Mouse (Mus musculus): ENCODE results near the gene Pskh1. TPM values are rescaled to one million over a fixed set of nuclear protein-coding genes. Genes with fewer than 3 reads are reported as not detected.

Pskh1 gene
- total and polyA plus RNA-seq, 3 experiments = 12.9 to 26.2 TPM; not detected in 1

DNA sequence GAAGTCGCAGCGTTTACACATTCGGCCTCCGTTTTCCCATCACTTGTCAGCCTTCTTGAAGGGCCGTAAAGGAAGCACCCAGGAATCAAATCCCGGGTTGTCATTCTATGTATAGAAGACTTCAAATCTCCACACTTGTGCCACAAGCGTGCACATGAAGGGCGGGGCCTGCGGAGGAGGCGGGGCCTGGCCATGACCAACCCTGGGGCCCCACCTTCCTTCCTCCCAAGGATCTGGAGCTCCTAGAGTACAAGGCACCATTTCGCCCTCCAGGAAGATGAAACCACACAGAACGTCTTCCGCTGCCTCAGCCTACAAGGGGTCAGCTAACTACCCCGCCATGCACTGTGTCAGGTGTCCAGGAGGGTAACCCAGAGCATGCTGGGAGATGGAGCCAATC lies 60.9 kb downstream of the Pskh1 start:
- H3K4me1 ChIP-seq (ENCODE audit: control insufficient read depth in 1 of 2, insufficient read depth in 2 of 2, low read length in 2 of 2) = peaks cover 3 to 23% of the 10 kb centered on the region in 2 experiments; a peak in 3 of 4 replicates
- H3K9ac ChIP-seq (ENCODE audit: control insufficient read depth, low read depth, low read length, poor library complexity, severe bottlenecking) = no peak overlapping the region
- no peak for TF ChIP-seq MEF2A (IDR thresholded peaks at IDR 0.05; ENCODE audit: extremely low read depth, insufficient replicate concordance, low read depth, low read length, poor library complexity, severe bottlenecking)
- TF ChIP-seq POLR2AphosphoS2 (IDR thresholded peaks at IDR 0.05; ENCODE audit: low read length) = no peak
- no peak for TF ChIP-seq USF2 (IDR thresholded peaks at IDR 0.05; ENCODE audit: borderline replicate concordance in 1 of 2, insufficient read depth in 1 of 2, low read depth in 1 of 2, low read length in 2 of 2)
- TF ChIP-seq TBP (IDR thresholded peaks at IDR 0.05; ENCODE audit: low read depth, low read length) = no peak
- TF ChIP-seq MAZ (IDR thresholded peaks at IDR 0.05; ENCODE audit: low read depth, low read length) = no peak
- TF ChIP-seq RAD21 (IDR thresholded peaks at IDR 0.05; ENCODE audit: low read depth, low read length) = no peak
- TF ChIP-seq MYC (IDR thresholded peaks at IDR 0.05; ENCODE audit: low read depth, low read length) = no peak
- no peak for TF ChIP-seq UBTF (IDR thresholded peaks at IDR 0.05; ENCODE audit: borderline replicate concordance, insufficient read depth, low read depth, low read length)
- TF ChIP-seq ZKSCAN1 (IDR thresholded peaks at IDR 0.05; ENCODE audit: low read depth, low read length) = no peak
- TF ChIP-seq POLR2AphosphoS5 (IDR thresholded peaks at IDR 0.05; ENCODE audit: borderline replicate concordance, low read depth, low read length) = no peak
- no peak for TF ChIP-seq TAL1 (IDR thresholded peaks at IDR 0.05; ENCODE audit: low read length)
- TF ChIP-seq NRF1 (IDR thresholded peaks at IDR 0.05; ENCODE audit: insufficient read depth, low read depth, low read length, poor library complexity, severe bottlenecking) = no peak
- TF ChIP-seq E2F4 (IDR thresholded peaks at IDR 0.05; ENCODE audit: borderline replicate concordance, low read depth, low read length) = no peak
- TF ChIP-seq USF1 (IDR thresholded peaks at IDR 0.05; ENCODE audit: low read depth, low read length) = no peak
- TF ChIP-seq EP300 (IDR thresholded peaks at IDR 0.05; ENCODE audit: low read depth in 1 of 2, low read length in 2 of 2) = no peak
- TF ChIP-seq MYB (IDR thresholded peaks at IDR 0.05; ENCODE audit: low read depth, low read length) = no peak
- TF ChIP-seq RCOR1 (IDR thresholded peaks at IDR 0.05; ENCODE audit: low read depth, low read length) = no peak
- H3K79me2 ChIP-seq (ENCODE audit: control insufficient read depth, insufficient read depth, low read length, poor library complexity) = peaks cover 20% of the 10 kb centered on the region
- no peak for DNase-seq (ENCODE audit: low read depth, low spot score)
- no peak overlapping the region for H3K27ac ChIP-seq (ENCODE audit: control insufficient read depth, low read depth, low read length)
- H3K9me3 ChIP-seq (replicated peaks; ENCODE audit: insufficient read depth, low read length) = no peaks in the 10 kb centered on the region
- no peak overlapping the region for H3K4me3 ChIP-seq (ENCODE audit: control insufficient read depth in 1 of 2, insufficient read depth in 1 of 2, low read depth in 2 of 2, low read length in 2 of 2)
- H3K27me3 ChIP-seq (ENCODE audit: control insufficient read depth in 1 of 2, insufficient read depth in 2 of 2, low read length in 2 of 2) = no peaks in the 10 kb centered on the region
- peaks cover 4% of the 10 kb centered on the region in 2 experiments for H3K36me3 ChIP-seq (ENCODE audit: control insufficient read depth in 1 of 2, insufficient read depth in 2 of 2, low read length in 2 of 2)

DNA sequence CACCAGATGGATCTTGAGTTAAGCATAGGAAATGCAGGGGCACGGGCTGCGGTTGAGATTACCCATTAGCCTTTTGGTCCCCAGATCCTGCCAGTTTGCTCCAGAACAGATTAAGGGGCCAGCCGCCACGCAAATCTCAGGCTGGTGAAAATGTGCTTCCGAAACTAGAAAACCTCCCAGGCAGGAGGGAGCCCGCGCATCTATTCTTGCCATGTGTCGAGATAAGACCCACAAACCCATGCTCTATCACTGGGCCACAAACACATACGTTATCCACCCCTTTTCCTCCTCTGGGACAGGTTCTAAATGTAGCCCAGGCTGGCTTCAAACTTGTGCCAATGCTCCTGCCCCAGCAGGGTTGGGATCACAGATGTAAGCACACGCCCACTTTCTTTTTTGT lies 61.3 kb downstream of the Pskh1 start:
- no peak overlapping the region for H3K27ac ChIP-seq (ENCODE audit: control insufficient read depth, low read depth, low read length)
- no peak for DNase-seq (ENCODE audit: low read depth, low spot score)
- TF ChIP-seq RCOR1 (IDR thresholded peaks at IDR 0.05; ENCODE audit: low read depth, low read length) (peak; percentile 63), MXI1 (IDR thresholded peaks at IDR 0.05; ENCODE audit: low read depth, low read length) (peak; percentile 54; the same call in 1 of the 2 replicates), USF1 (IDR thresholded peaks at IDR 0.05; ENCODE audit: low read depth, low read length) (no peak), MYC (IDR thresholded peaks at IDR 0.05; ENCODE audit: low read depth, low read length) (no peak), EP300 (IDR thresholded peaks at IDR 0.05; ENCODE audit: low read depth in 1 of 2, low read length in 2 of 2) (peak in 1 of 2 experiments; percentile 43; a peak in 1 of 4 replicates)
- no peaks in the 10 kb centered on the region for H3K9me3 ChIP-seq (replicated peaks; ENCODE audit: insufficient read depth, low read length)
- H3K79me2 ChIP-seq (ENCODE audit: control insufficient read depth, insufficient read depth, low read length, poor library complexity) = peaks cover 20% of the 10 kb centered on the region
- H3K9ac ChIP-seq (ENCODE audit: control insufficient read depth, low read depth, low read length, poor library complexity, severe bottlenecking) = no peak overlapping the region
- H3K4me3 ChIP-seq (ENCODE audit: control insufficient read depth in 1 of 2, insufficient read depth in 1 of 2, low read depth in 2 of 2, low read length in 2 of 2) = no peak overlapping the region
- H3K27me3 ChIP-seq (ENCODE audit: control insufficient read depth in 1 of 2, insufficient read depth in 2 of 2, low read length in 2 of 2) = no peaks in the 10 kb centered on the region
- H3K36me3 ChIP-seq (ENCODE audit: control insufficient read depth in 1 of 2, insufficient read depth in 2 of 2, low read length in 2 of 2) = peaks cover 4% of the 10 kb centered on the region in 2 experiments
- peaks cover 3 to 23% of the 10 kb centered on the region in 2 experiments; a peak in 3 of 4 replicates for H3K4me1 ChIP-seq (ENCODE audit: control insufficient read depth in 1 of 2, insufficient read depth in 2 of 2, low read length in 2 of 2)

Data from MEL (cell line).